Mouse (Mus musculus): ENCODE measurements around the gene Gli1. TPM values are rescaled to one million over a fixed set of nuclear protein-coding genes. Genes with fewer than 3 reads are reported as not detected.
A peak's percentile ranks its signal among the peaks of the same experiment; 100 is the strongest.

The Gli1 gene
- polyA plus RNA-seq, 1 experiment from 2014 or later: 1.5 TPM

- Histone ChIP-seq H3K27ac (no peak overlapping the region), H3K9me3 (no peaks in the 10 kb centered on the region), H3K9ac (no peak overlapping the region), H3K4me2 (no peak overlapping the region), H3K4me3 (no peak overlapping the region), H3K27me3 (replicated peaks) (no peaks in the 10 kb centered on the region), H3K36me3 (replicated peaks) (peaks cover 43% of the 10 kb centered on the region), H3K4me1 (peaks cover 31% of the 10 kb centered on the region)
- no peak for ATAC-seq (replicated peaks)
- WGBS: 91% methylated on average over 3 of the region's 3 CpGs
These were observed 48.1 kb downstream of the Gli1 start for GRCm38 (mm10) chr10:127293590-127294113.

GRCm38 (mm10) chr10:127292987-127293538, 48.7 kb downstream of the Gli1 start:
- 87% methylated on average over 6 of the region's 6 CpGs for WGBS
- Histone ChIP-seq H3K4me2 (no peak overlapping the region), H3K4me3 (no peak overlapping the region), H3K4me1 (peaks cover 33% of the 10 kb centered on the region), H3K36me3 (replicated peaks) (peaks cover 41% of the 10 kb centered on the region), H3K27me3 (replicated peaks) (no peaks in the 10 kb centered on the region), H3K9ac (no peak overlapping the region), H3K27ac (no peak overlapping the region), H3K9me3 (no peaks in the 10 kb centered on the region)
- no peak for ATAC-seq (replicated peaks)

GRCm38 (mm10) chr10:127291881-127292638, 49.7 kb downstream of the Gli1 start:
- H3K9me3 ChIP-seq: no peaks in the 10 kb centered on the region
- no peaks in the 10 kb centered on the region for H3K27me3 ChIP-seq (replicated peaks)
- H3K4me3 ChIP-seq: peak overlapping the region; percentile 56
- no peak for ATAC-seq (replicated peaks)
- peak overlapping the region; percentile 87 for H3K4me2 ChIP-seq
- peaks cover 31% of the 10 kb centered on the region for H3K36me3 ChIP-seq (replicated peaks)
- H3K27ac ChIP-seq: peak overlapping the region; percentile 91; the same call in 1 of the 2 replicates
- 38% methylated on average over 5 of the region's 5 CpGs for WGBS
- H3K9ac ChIP-seq: peak overlapping the region; percentile 69; the same call in 1 of the 2 replicates
- peaks cover 43% of the 10 kb centered on the region for H3K4me1 ChIP-seq

GRCm38 (mm10) chr10:127290930-127291880, 50.6 kb downstream of the Gli1 start:
- 2% methylated on average over 19 of the region's 19 CpGs for WGBS
- Histone ChIP-seq H3K9me3 (no peaks in the 10 kb centered on the region), H3K9ac (peak overlapping the region; percentile 69), H3K27ac (peak overlapping the region; percentile 91), H3K27me3 (replicated peaks) (no peaks in the 10 kb centered on the region), H3K4me1 (peaks cover 51% of the 10 kb centered on the region), H3K4me2 (peak overlapping the region; percentile 87), H3K36me3 (replicated peaks) (peaks cover 25% of the 10 kb centered on the region), H3K4me3 (peak overlapping the region; percentile 56)
- ATAC-seq (replicated peaks): peak; percentile 48

GRCm38 (mm10) chr10:127290307-127290929, 51.4 kb downstream of the Gli1 start:
- Histone ChIP-seq H3K36me3 (replicated peaks) (peaks cover 17% of the 10 kb centered on the region), H3K27ac (peak overlapping the region; percentile 91), H3K4me3 (peak overlapping the region; percentile 56), H3K4me2 (peak overlapping the region; percentile 87), H3K9me3 (no peaks in the 10 kb centered on the region), H3K27me3 (replicated peaks) (no peaks in the 10 kb centered on the region), H3K4me1 (peaks cover 59% of the 10 kb centered on the region), H3K9ac (peak overlapping the region; percentile 69)
- peak; percentile 92 for ATAC-seq (replicated peaks)
- WGBS: 1% methylated on average over 34 of the region's 47 CpGs

GRCm38 (mm10) chr10:127289573-127290191, 52.1 kb downstream of the Gli1 start:
- H3K36me3 ChIP-seq (replicated peaks): peaks cover 10% of the 10 kb centered on the region
- H3K27ac ChIP-seq: peak overlapping the region; percentile 91
- H3K9ac ChIP-seq: peak overlapping the region; percentile 63
- H3K4me2 ChIP-seq: peak overlapping the region; percentile 87
- WGBS: 2% methylated on average over 15 of the region's 15 CpGs
- peak overlapping the region; percentile 56 for H3K4me3 ChIP-seq
- H3K27me3 ChIP-seq (replicated peaks): no peaks in the 10 kb centered on the region
- H3K4me1 ChIP-seq: peaks cover 67% of the 10 kb centered on the region
- ATAC-seq (replicated peaks): peak; percentile 10
- no peaks in the 10 kb centered on the region for H3K9me3 ChIP-seq

- under 1% methylated on average over 38 of the region's 65 CpGs for WGBS
- Histone ChIP-seq H3K27me3 (replicated peaks) (no peaks in the 10 kb centered on the region), H3K36me3 (replicated peaks) (peaks cover 6% of the 10 kb centered on the region; the same call in 1 of the 2 replicates), H3K9ac (peak within 1 kb of the TSS; percentile 63), H3K4me1 (peaks cover 69% of the 10 kb centered on the region), H3K27ac (peak within 1 kb of the TSS; percentile 91), H3K4me3 (peak within 1 kb of the TSS; percentile 56), H3K9me3 (no peaks in the 10 kb centered on the region), H3K4me2 (peak within 1 kb of the TSS; percentile 87)
- ATAC-seq (replicated peaks): peak; percentile 9; the same call in 1 of the 2 replicates
These were observed 52.8 kb downstream of the Gli1 start, which contains the start of gene Mbd6 for GRCm38 (mm10) chr10:127288800-127289572. Gene Mbd6, minus strand, starts transcription at chr10:127289018.

GRCm38 (mm10) chr10:127288328-127288799, 53.4 kb downstream of the Gli1 start:
- peak overlapping the region; percentile 63 for H3K9ac ChIP-seq
- no peaks in the 10 kb centered on the region for H3K27me3 ChIP-seq (replicated peaks)
- under 1% methylated on average over 25 of the region's 28 CpGs for WGBS
- no peak for ATAC-seq (replicated peaks)
- peaks cover 6% of the 10 kb centered on the region; the same call in 1 of the 2 replicates for H3K36me3 ChIP-seq (replicated peaks)
- peak overlapping the region; percentile 91 for H3K27ac ChIP-seq
- no peaks in the 10 kb centered on the region for H3K9me3 ChIP-seq
- H3K4me2 ChIP-seq: peak overlapping the region; percentile 87
- H3K4me1 ChIP-seq: peaks cover 69% of the 10 kb centered on the region
- H3K4me3 ChIP-seq: peak overlapping the region; percentile 56

GRCm38 (mm10) chr10:127287936-127288293, 53.9 kb downstream of the Gli1 start:
- Histone ChIP-seq H3K9me3 (no peaks in the 10 kb centered on the region), H3K4me1 (peaks cover 66% of the 10 kb centered on the region), H3K36me3 (replicated peaks) (peaks cover 9% of the 10 kb centered on the region; the same call in 1 of the 2 replicates), H3K4me3 (peak overlapping the region; percentile 56), H3K27me3 (replicated peaks) (no peaks in the 10 kb centered on the region), H3K9ac (peak overlapping the region; percentile 63), H3K4me2 (peak overlapping the region; percentile 87), H3K27ac (peak overlapping the region; percentile 91)
- 1% methylated on average over 3 of the region's 3 CpGs for WGBS
- no peak for ATAC-seq (replicated peaks)

GRCm38 (mm10) chr10:127287271-127287935, 54.4 kb downstream of the Gli1 start:
- Histone ChIP-seq H3K9me3 (no peaks in the 10 kb centered on the region), H3K9ac (peak overlapping the region; percentile 63), H3K4me2 (peak overlapping the region; percentile 87), H3K36me3 (replicated peaks) (peaks cover 14% of the 10 kb centered on the region), H3K4me1 (peaks cover 64% of the 10 kb centered on the region), H3K27ac (peak overlapping the region; percentile 91), H3K27me3 (replicated peaks) (no peaks in the 10 kb centered on the region), H3K4me3 (peak overlapping the region; percentile 56)
- no peak for ATAC-seq (replicated peaks)
- 69% methylated on average over 15 of the region's 15 CpGs for WGBS

All from midbrain, embryonic 15.5 days (tissue).